Mouse (Mus musculus) ES-Bruce4 (cell line): ENCODE data around the gene Aspscr1.

Experiments
- CTCF ChIP-seq: IDR thresholded peaks from one replicate; pipeline ENCODE4 v1.8.1; 2011; ENCODE audit warnings: low read depth, low read length
- POLR2A ChIP-seq: IDR thresholded peaks from one replicate; pipeline ENCODE4 v1.8.1; 2011; ENCODE audit warnings: low read length; ENCODE audit not compliant: insufficient read depth

DNA sequence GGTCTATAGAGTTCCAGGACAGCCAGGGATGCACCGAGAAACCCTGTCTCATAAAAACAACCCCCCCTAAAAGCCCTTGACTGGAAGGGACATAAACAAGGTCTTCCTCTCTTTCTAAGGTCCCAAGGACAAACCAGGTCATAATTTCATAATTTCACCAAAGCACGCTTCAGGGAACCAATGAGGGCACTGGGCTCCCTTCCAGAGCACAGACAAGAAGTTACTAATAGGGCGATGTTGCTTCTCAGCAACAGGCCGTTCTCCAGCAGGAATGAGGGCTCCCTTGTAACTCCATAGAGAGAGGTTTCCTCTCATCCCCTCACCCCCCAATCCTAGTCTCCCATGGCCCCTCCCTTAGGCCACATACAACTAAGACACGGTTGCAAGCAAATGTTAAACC, 68.2 kb downstream of the Aspscr1 start:
- TF ChIP-seq POLR2A, result no peak
- TF ChIP-seq CTCF, result no peak
